Mouse (Mus musculus): ENCODE data around the gene Nipal4. TPM values are rescaled to one million over a fixed set of nuclear protein-coding genes. Genes with fewer than 3 reads are reported as not detected.

Gene Nipal4
- polyA plus RNA-seq, 3 experiments from 2014 or later, result 0.26 to 0.74 TPM; not detected in 1

DNA sequence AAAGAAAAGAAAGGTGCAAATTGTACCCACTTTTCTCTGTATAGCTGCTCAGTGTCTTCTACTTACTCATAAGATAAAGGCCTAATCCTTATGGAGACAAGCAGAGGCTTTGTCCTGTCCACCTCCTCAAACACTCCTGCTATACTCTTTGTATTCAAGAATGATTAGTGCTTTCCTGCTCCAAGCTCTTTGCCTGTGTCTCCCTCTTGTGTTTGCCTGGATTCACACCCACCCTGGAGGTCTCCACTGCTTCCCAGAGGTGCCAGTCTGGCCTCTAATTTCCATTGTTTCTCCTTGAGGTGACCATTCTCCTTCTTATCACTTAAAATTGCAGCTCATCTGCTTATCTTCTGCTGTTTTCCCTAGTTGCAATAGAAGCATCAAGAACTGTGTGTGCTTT, 8.8 kb downstream of the Nipal4 start:
- ATAC-seq, result no peak

DNA sequence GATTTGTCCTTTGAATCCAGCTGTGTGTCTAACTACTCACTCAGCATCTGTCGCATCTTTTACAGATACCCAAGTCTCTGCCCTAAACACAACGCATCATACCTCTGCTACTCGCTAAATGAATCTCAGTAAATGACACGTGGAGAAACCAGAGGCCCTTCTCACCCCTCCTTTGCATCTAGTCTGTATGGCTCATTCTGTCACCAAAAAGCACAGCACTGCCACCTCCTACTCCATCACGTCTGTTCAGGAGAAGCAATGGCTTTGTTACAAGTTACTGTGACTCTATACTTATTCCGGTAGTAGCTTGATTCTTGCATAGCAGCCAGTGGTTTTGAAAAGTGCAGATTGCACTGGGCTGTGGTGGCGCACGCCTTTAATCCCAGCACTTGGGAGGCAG, 9.4 kb downstream of the Nipal4 start:
- ATAC-seq, result no peak

GRCm38 (mm10) chr11:46146619-46147018, 19.7 kb downstream of the Nipal4 start:
- no peak for ATAC-seq

- ATAC-seq, result no peak
Observed at GRCm38 (mm10) chr11:46145163-46145875, 21.0 kb downstream of the Nipal4 start.

- ATAC-seq, result no peak
Observed at GRCm38 (mm10) chr11:46143342-46143741, 23.0 kb downstream of the Nipal4 start.

DNA sequence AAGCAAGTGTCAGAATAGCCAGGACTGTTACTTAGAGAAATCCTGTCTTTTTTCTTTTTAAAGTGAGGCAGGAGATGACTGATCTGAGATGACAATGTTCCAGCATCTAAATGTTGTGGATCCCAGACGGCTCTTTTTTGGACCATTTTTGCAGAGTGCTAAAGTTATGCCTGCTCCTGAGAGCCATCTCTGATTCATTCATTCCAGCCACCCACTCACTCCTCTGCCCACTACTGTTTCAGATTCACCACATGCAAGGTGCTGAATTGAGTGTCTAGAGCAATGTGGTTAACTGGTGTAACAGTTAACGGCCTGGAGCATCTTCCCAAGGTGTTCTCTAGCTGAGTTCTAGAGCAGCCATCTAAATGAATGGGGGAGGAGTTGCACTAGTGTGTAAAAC, 31.4 kb downstream of the Nipal4 start:
- ATAC-seq, result peak; percentile 68

DNA sequence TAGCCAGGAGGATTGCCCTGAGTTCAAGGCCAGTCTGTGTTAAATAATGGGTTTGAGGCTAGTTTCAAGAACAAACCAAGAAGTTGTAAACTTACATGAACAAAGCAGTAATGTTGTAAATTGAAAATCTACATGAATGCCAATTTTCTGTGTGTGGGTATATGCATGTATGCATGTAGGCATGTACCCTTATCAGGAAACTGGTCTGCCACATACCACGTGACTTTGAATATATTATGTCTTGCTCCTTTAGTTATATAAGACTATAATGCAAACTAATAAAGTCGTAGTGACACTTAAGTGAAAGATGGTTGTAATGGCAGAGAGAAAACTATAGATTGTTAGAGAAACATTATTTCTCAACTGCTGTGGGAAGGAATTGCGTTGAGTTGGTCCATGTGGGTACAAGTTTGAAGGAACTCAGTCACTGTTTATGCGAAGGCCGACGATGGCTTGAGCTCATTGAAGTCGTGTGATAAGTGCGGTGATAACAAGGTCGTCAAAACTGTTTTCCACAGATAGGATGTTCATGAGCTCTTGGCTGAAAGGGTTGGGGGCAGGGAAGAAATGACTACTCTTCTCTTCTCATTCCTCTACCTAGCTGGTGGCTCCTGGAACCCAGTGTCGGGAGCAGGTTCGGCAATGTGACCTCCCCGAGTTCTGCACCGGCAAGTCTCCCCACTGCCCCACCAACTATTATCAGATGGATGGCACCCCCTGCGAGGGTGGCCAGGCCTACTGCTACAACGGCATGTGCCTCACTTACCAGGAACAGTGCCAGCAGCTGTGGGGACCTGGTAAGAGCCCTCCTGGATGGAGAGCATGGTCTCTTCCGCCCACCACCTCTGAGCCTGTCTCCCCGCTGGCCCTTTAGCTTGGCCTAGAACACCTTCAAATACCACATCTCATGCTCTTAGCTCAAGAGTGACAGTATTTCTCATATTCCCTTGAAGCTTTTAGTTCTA, 35.0 kb downstream of the Nipal4 start:
- no peak for ATAC-seq

GRCm38 (mm10) chr11:46128548-46128945, 37.8 kb downstream of the Nipal4 start:
- ATAC-seq, result peak; percentile 54

- no peak for ATAC-seq
Observed at GRCm38 (mm10) chr11:46127621-46128547, 38.4 kb downstream of the Nipal4 start.

DNA sequence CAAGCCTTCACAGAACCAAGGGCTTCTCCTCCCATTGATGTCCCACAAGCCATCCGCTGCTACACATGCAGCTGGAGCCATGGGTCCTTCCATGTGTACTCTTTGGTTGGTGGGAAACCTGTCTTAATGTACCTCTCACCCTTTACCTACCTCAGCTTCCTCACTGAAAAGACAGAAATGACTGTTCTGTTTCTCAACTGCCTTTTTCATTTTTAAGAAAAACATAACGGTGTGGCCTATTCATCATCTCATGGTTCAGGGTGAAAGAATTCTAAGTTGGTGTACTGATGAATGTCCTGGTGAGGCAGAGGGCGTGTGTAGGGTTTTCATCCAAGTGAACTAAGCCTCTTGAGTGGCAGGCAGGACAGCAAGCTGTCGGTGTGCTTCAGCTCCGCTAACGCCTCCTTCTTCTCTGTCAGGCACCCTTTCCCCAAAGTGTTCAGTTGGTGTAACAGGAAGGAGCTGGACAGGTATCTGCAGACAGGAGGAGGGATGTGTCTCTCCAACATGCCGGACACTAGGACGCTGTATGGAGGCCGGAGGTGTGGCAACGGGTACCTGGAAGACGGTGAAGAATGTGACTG, 39.4 kb downstream of the Nipal4 start:
- ATAC-seq, result peak; percentile 37

DNA sequence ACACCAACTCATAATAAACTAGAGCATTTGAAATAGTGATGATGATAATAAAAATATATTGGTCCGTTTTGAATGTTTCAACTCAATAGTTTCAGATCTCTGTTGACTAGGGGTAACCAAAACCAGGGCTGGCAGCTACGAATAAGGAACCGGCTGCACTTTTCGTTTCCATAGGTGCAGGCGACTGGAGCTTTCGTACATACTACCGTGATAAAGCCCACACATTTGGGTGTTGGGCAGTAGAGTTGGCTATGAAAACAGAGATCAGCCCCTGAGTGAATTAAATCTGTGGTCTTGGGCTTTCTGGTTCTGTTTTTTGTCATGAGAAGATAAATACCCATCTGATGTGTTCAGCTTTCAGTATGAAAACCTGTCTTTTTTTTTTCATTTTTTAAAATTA, 40.0 kb downstream of the Nipal4 start:
- ATAC-seq, result no peak

- ATAC-seq, result no peak
Observed at GRCm38 (mm10) chr11:46125835-46126229, 40.5 kb downstream of the Nipal4 start.

DNA sequence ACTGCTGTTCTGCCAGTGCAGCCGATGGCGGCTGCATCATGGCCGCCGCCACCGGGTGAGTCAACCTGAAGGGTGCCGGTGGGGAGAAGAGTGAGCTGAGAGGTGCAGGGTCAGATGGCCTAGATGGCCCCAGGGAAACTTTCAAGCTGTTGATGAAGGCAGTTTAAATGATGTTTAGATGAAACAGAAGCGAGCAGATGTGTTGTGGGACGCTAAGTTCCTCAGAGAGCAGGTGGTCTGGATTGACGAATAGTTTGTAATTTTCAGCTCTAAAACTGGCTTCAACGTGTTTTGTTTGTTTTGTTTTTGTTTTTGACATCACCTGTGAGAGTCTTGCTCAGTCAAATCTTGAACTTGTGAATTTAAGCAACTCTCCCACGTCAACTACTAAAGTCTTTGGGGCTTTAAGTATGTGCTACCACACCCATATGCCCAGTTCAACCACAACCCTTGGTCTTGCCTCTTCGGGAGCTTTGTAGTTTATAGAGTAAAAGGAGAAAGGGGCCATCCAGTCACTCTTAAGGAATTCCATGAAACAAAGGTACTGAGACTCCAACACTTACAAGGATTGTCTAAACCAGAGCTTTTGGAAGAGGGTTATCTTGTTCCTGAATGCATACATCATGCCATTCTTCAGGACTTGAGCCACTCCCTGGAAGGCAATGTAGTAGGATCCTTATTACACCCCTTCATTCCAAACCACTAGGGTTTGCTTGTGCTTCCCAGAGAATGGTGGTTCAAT, 41.0 kb downstream of the Nipal4 start:
- ATAC-seq, result no peak

- no peak for ATAC-seq
Observed at GRCm38 (mm10) chr11:46123328-46123866, 42.9 kb downstream of the Nipal4 start.

DNA sequence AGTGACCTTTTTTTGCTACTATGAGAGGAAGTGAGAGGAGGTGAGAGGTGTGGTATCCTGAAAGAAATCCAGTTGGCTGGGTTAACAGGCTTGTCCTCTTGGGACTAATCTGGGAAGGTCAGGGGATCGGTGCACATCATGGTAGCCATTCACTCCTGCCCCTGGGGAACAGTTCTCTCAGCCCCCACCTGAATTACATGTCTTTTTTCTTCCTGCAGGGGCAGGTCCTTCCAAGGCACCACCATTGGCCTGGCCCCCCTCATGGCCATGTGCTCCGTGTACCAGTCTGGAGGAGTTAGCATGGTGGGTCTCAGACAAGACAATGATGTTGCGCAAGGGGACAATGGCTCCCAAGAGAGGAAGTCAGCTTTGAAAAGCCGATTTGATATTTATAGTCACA, 43.4 kb downstream of the Nipal4 start:
- no peak for ATAC-seq

- ATAC-seq, result no peak
Observed at GRCm38 (mm10) chr11:46121666-46122065, 44.6 kb downstream of the Nipal4 start.

GRCm38 (mm10) chr11:46120084-46120483, 46.2 kb downstream of the Nipal4 start:
- no peak for ATAC-seq

DNA sequence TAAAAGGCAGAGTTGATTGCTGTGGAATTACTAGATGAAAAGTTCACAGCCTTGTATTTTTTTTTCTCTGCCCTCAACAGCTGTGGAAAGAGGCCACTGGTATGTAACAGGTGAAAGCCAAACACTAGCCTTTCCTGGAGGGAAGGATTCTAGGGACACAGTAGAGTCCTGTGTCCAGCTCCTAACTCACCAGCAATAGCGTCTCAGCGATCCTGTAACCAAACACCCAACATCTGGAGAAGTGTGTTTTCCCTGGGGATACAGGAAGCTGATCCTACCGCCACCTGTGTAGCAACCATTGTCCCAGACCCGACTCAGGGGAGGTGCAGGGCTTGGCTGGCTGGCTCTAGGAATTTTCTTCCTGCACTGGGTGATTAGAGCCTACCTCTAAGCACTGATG, 46.7 kb downstream of the Nipal4 start:
- no peak for ATAC-seq

GRCm38 (mm10) chr11:46116510-46116909, 49.8 kb downstream of the Nipal4 start:
- ATAC-seq, result no peak

- no peak for ATAC-seq
Observed at GRCm38 (mm10) chr11:46115411-46116173, 50.7 kb downstream of the Nipal4 start.
